Mouse (Mus musculus): ENCODE results near the gene Gm39566.
A peak's percentile ranks its signal among the peaks of the same experiment; 100 is the strongest.

Gene Gm39566

GRCm38 (mm10) chr11:69833554-69833953, 18.5 kb upstream of the Gm39566 start:
- DNase-seq, result no peak

DNA sequence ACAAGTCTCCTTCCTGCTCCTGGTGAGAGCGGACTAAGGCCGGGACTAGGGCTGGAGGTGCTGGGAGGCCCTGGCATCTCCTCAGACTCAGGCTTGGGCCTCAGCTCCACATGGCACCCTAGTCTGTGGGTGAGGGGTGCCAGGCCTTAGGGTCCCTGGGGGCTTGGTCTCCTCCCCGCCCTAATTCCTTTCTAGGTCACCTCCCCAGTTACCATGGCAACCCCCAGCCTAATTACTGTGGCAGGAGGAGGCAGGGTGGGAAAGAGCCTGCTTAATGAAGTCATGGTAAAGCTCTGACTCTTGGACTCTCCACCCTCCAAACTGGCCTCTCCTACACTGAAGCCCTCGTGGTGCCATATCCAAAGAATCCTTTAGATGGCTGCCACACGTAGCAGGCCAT, 13.7 kb upstream of the Gm39566 start:
- DNase-seq, result no peak

DNA sequence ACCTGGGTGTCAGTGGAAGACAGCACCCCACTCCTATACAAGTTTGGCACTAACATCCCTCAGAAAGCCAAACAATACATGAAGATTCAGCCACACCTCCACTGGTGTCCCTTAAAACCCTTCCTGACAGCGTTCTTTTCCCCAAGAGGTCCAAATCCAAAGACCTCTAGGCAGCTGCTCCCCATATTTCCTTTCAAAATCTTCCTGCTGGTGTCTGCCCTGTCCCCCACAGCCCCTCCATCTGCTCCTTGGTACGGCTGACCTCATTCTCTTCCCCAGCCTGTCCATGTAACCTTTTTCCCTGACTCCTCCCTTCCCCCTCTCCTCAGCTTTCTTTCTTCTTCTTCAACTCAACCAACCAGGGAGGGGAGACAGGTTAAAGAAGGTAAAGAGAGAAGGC, 8.4 kb upstream of the Gm39566 start:
- no peak for DNase-seq

- DNase-seq, result no peak
These were observed 7.0 kb upstream of the Gm39566 start, which contains the start of gene Spem1 for GRCm38 (mm10) chr11:69822080-69822479. Gene Spem1, minus strand, starts transcription at chr11:69822180.

DNA sequence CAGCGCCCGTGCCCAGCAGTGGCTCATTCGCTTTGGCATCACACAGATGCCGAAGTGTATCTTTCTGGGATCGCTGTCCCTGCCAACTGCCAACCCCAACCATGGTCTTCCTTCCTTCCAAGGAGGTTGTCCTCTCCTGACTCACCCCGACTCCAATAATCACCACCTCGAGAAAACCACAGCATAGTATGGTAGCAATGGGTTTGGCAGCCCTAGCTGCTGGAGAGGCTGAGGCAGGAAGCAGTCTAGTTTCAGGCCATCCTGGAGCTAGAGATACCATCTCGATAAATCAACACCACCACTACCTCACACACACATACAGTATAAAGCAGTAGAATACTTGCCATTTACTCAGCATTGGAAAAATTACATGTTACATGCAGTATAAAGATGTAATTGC, 3.8 kb upstream of the Gm39566 start:
- no peak for DNase-seq

- no peak for DNase-seq
These were observed 3.3 kb upstream of the Gm39566 start, which contains the start of gene Spem2 for GRCm38 (mm10) chr11:69818365-69818764. Gene Spem2, minus strand, starts transcription at chr11:69818465.

GRCm38 (mm10) chr11:69816520-69816919, 1.4 kb upstream of the Gm39566 start:
- no peak for DNase-seq

DNA sequence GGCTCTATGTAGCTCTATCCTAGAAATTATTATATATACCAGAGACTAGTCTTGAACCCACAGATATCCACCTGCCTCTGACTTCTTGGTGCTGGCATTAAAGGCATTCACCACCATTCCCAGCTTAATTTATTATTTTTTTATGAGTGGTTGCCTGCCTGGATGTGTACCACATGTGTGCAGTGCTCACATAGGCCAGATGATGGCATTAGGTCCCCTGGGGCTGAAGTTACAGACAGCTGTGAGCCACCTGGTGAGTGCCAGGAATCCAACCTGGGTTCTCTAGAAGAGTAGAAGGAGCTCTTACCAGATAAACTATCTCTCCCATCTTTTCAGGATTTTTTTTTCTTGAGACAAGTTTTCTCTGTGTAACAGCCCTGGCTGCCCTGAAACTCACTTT, 4.8 kb downstream of the Gm39566 start:
- no peak for DNase-seq

DNA sequence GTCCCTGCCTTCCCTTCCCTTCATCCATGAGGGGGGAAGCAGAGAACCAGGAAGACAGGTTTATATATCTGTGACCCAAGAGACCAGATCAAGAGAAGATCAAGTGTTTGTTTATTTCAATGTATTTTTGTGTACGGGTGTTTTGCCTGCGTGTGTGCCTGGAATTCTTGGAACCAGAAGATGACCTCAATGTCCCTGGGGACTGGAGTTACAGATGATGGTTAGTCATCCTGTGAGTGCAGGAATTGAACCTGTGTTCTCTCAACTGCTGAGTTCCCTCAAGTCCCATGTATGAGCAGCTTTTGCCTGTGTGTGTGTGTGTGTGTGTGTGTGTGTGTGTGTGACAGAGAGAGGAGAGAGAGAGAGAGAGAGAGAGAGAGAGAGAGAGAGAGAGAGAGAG, 7.5 kb downstream of the Gm39566 start:
- DNase-seq, result no peak

DNA sequence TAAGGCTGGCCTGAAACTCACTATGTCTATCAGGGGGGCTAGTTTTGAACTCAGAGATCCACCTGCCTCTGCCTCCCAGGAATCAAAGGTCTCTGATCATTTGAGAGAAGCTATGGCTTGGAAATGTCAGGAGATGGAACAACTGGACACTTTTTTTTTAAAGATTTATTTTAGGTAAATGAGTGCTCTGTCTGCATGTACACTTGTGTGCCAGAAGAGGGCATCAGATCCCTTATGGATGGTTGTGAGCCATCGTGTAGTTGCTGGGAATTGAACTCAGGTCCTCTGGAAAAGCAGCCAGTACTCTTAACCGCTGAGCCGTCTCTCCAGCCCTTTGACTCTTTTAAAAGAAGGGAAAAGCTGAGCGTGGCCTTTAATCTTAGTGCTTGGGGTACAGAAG, 8.7 kb downstream of the Gm39566 start:
- DNase-seq, result no peak

- peak; percentile 87 to 91 for DNase-seq
These were observed 9.9 kb downstream of the Gm39566 start, which contains the start of gene Tmem102 for GRCm38 (mm10) chr11:69804972-69805909. Gene Tmem102, minus strand, starts transcription at chr11:69805624.

DNA sequence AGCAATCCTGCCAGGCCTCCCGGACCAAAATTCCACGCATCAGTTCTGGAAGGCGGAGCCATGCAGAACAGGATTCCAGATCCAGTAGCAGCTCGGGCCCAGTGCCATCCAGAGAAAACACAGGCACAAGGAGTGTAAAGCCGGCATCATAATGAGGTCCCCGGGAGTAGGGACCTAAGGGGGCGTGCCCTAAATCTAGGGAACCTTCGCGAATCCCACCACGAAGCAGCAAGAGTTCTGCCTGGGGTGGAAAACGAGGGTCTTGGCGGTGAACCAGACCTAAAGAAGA, 10.5 kb downstream of the Gm39566 start:
- peak in 1 of 2 experiments; percentile 56 for DNase-seq

DNA sequence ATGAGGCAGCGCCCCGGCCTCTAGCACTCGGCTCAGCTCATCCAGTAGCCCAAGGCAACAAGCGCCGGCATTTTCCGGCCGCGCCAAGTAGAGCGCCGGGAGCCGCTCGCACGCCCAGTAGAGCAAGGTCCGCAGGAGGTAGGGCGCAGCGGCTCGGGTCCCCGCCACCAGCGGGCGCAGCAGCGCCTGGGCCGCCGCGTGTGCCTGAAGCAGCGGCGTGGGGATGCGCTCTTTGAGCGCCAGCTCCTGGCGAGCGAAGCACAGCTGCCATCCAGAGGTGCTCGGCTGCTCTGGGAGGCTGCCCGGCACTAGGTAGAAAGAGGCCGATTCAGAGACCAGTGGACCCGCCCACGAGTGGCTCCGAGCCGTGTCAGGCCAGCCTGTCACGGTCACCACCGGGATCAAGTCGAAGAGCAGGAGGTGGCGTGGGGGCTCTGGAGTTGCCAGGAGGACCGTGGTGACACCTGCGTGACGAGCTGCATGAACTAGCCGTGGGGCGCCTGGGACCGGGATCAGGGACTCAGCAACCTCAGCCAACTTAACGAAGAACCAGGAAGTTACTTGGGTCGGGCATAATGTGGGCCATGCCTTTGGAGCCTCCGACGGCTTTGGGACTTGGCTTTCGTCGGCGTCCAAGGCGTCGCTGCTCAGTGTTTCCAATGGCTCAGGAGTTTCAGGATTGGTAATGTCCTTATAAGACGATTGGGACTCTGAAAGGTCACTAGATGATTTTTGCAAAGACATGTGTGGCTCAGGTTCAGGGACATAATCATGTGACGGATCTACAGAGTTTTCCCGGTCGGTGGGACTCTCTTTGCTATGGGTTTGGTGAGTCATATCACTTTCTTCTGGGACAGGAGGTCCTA, 11.1 kb downstream of the Gm39566 start:
- DNase-seq, result peak; percentile 76 to 83

GRCm38 (mm10) chr11:69803328-69803727, 11.8 kb downstream of the Gm39566 start:
- DNase-seq, result no peak

- DNase-seq, result peak; percentile 74 to 75
These were observed 12.4 kb downstream of the Gm39566 start for GRCm38 (mm10) chr11:69802648-69803105.

DNA sequence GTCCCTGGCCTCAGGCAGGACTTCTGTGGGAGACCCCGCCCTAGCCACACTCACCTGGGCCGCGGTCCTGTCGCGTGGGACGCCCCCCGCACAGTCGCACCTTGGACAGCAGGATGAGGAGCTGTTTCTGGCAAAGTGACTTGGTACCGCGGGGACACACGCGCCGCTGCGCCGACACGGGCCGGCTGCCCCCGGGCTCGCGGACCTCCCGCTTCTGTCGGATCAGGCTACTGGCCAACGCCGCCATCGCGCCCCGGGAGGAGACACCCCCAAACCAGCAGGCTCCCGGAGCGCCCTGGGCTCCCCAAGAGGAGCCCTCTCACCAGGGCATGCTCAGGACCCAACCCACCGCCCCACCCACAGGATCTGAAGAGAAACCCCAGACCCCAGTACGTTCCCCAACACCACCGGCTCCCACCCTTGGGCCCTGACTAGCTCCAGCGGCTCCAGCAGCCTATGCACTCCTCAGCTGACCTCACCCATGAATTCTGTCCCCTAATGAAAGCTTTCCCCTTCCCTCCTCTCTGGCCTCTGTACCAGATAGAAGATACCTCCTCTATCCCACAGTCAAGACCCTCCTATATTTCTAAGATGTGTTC, 13.6 kb downstream of the Gm39566 start, which contains the start of gene Fgf11:
TSS of gene Fgf11 (minus strand) at position 479 of the 599 bp plus-strand sequence.
- no peak for DNase-seq

GRCm38 (mm10) chr11:69800392-69801197, 14.5 kb downstream of the Gm39566 start:
- peak in 1 of 2 experiments; percentile 39 for DNase-seq

DNA sequence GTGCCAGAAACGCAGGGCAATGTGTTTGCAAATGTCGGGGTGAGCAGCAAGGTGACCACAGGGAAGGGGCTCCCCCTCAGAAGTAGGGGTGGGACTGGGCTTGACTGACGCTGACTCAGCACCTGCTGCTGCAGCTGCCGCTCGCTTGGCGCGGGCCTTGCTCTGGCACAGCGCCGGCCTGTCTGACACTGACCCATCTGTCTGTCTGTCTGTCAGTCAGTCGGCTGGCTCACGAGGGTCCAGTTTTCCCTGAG, 15.0 kb downstream of the Gm39566 start:
- DNase-seq, result no peak

- no peak for DNase-seq
These were observed 15.5 kb downstream of the Gm39566 start for GRCm38 (mm10) chr11:69799394-69800137.

- DNase-seq, result no peak
These were observed 17.2 kb downstream of the Gm39566 start for GRCm38 (mm10) chr11:69797924-69798323.

GRCm38 (mm10) chr11:69795983-69796435, 19.1 kb downstream of the Gm39566 start:
- peak in 1 of 2 experiments; percentile 21 for DNase-seq

Measured in kidney, adult 8-10 months (tissue).